9 mouse cellular contexts compared by ENCODE assay signal in the genomic region with DNA sequence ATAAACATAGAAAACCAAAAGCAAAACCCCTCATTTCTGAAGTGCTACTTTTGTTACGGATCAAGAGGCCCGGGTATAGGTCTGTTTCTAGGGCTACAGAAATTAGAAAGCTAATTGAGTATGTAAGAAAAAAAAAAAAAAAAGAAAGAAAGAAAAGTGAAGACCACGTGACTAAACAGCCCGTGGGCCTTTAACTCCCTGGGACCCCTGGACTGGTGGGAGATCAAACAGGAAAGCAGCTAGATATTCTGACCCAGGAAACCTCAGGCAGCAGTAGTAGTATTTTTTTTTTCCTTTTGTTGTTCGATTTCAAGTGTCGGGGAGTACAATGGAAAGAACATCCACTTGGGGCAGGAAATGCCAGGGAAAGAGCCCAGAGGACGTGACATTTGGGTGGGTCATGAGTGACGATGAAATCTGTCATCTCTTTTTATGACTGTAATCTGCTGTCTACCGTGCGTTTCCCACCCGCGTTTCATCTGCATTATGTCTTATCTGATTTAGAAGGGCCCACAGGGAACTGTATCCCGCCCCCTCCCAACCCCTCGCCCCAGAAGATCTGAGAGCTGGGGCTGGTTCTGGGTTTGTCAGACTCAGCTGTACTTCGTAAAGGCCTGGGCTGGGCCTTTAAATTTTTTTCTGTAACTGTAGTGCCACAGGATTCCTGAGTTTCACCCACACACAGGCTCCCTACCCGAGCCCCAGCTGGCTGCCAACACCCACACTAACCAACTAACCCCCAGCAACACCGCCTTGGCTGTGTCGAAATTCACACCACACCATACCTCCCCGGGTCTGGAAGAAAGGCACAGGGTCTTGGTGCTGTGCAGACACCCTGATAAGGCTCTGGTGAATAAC. TPM values are rescaled to one million over a fixed set of nuclear protein-coding genes. Genes with fewer than 3 reads are reported as not detected.
DNase-seq lines count a peak whose midpoint lies in the region; ATAC-seq lines count a peak whose summit lies in the region.
"Had no signal": no experiment of that assay in that cellular context is flagged by ENCODE, and none has a peak within 500 bp of the region (broad histone marks: within the 10 kb centered on the region; RNA-seq: fewer than 3 reads in every experiment).

No protein-coding gene starts in this region.

- H3K4me2 ChIP-seq in heart, embryonic 12.5 days = peak overlapping the region; percentile 50
- peak overlapping the region; percentile 22 for H3K4me2 ChIP-seq in stomach, embryonic 15.5 days

- H3K9me3 ChIP-seq in heart, embryonic 12.5 days (replicated peaks) = no peaks in the 10 kb centered on the region
- H3K9me3 ChIP-seq in embryonic facial prominence, embryonic 10.5 days = no peaks in the 10 kb centered on the region
- no peaks in the 10 kb centered on the region for H3K9me3 ChIP-seq in stomach, embryonic 15.5 days

- DNase-seq in heart, postnatal 36 days = no peak
- DNase-seq in 3T3-L1 (ENCODE audit: low read depth, low spot score) = peak; percentile 65
- DNase-seq in embryonic facial prominence, embryonic 10.5 days (ENCODE audit: low spot score) = no peak
- peak; percentile 35 to 37 for DNase-seq in layer of hippocampus, postnatal 36 days
- DNase-seq in cerebellum, adult 8-10 months = no peak
- no peak for DNase-seq in frontal cortex, postnatal 14 days (ENCODE audit: low spot score in 2 of 2)

- WGBS in heart, embryonic 12.5 days = 40% methylated on average over 19 of the region's 19 CpGs
- 70% methylated on average over 19 of the region's 19 CpGs for WGBS in embryonic facial prominence, embryonic 10.5 days
- 39% methylated on average over 19 of the region's 19 CpGs for WGBS in stomach, embryonic 15.5 days

- peak overlapping the region; percentile 13; the same call in 1 of the 2 replicates for H3K9ac ChIP-seq in heart, embryonic 12.5 days
- no peak overlapping the region for H3K9ac ChIP-seq in stomach, embryonic 15.5 days

- H3K27me3 ChIP-seq in heart, embryonic 12.5 days (replicated peaks) = no peaks in the 10 kb centered on the region
- no peaks in the 10 kb centered on the region for H3K27me3 ChIP-seq in embryonic facial prominence, embryonic 10.5 days (replicated peaks; ENCODE audit: low read depth, poor library complexity, severe bottlenecking)
- no peaks in the 10 kb centered on the region for H3K27me3 ChIP-seq in stomach, embryonic 15.5 days (replicated peaks)

- peak overlapping the region; percentile 10; the same call in 1 of the 2 replicates for H3K4me3 ChIP-seq in heart, embryonic 12.5 days
- no peak overlapping the region for H3K4me3 ChIP-seq in embryonic facial prominence, embryonic 10.5 days
- H3K4me3 ChIP-seq in stomach, embryonic 15.5 days (replicated peaks) = no peak overlapping the region

- H3K27ac ChIP-seq in heart, embryonic 12.5 days (ENCODE audit: poor library complexity, severe bottlenecking) = peak overlapping the region; percentile 36; the same call in 1 of the 2 replicates
- H3K27ac ChIP-seq in embryonic facial prominence, embryonic 10.5 days (replicated peaks) = peak overlapping the region; percentile 16
- no peak overlapping the region for H3K27ac ChIP-seq in stomach, embryonic 15.5 days
- H3K27ac ChIP-seq: macrophage had no signal

- intact Hi-C loops in heart, postnatal 36 days (cut with DNase I) = loop anchor here (5.0 to 10.0 kb wide), 2 partner anchors 60 to 83 kb away; no protein-coding TSS in a partner anchor

- ATAC-seq in heart, embryonic 12.5 days (ENCODE audit: insufficient number of reproducible peaks, low FRiP score) = peak; percentile 33; the same call in 1 of the 2 replicates
- ATAC-seq in stomach, embryonic 15.5 days (ENCODE audit: insufficient read depth, low FRiP score, low read depth) = 0 out of 2 replicates have a peak, but pooled peaks have one; percentile 44

- peaks cover 20% of the 10 kb centered on the region for H3K4me1 ChIP-seq in heart, embryonic 12.5 days (replicated peaks)
- H3K4me1 ChIP-seq in embryonic facial prominence, embryonic 10.5 days = peaks cover 27% of the 10 kb centered on the region
- H3K4me1 ChIP-seq in stomach, embryonic 15.5 days = peaks cover 19% of the 10 kb centered on the region

- no peaks in the 10 kb centered on the region for H3K36me3 ChIP-seq in heart, embryonic 12.5 days
- no peaks in the 10 kb centered on the region for H3K36me3 ChIP-seq in embryonic facial prominence, embryonic 10.5 days (replicated peaks)
- no peaks in the 10 kb centered on the region for H3K36me3 ChIP-seq in stomach, embryonic 15.5 days

RNA-seq across cellular contexts. Expression of gene Terf2, which starts 18.0 kb away (rescaled TPM):
- 12.0 and 12.7 TPM in 2 replicates for polyA plus RNA-seq in heart, embryonic 12.5 days (2016; fragmentation: Nextera tagmentation; extraction: Ambion mirVana)
- 10 to 100 TPM; 11.5 to 13.9 TPM for total RNA-seq in heart, postnatal 36 days (2021)
- polyA plus RNA-seq in embryonic facial prominence, embryonic 10.5 days (2016; fragmentation: Nextera tagmentation; extraction: Ambion mirVana) = 18.5 and 20.5 TPM in 2 replicates
- total RNA-seq in layer of hippocampus, postnatal 36 days (2021) = 10 to 100 TPM; 31.9 to 32.0 TPM
- polyA plus RNA-seq in stomach, embryonic 15.5 days (2015; fragmentation: Nextera tagmentation; extraction: Ambion mirVana) = 16.1 and 16.7 TPM in 2 replicates

RNA-seq across cellular contexts. Expression of gene Cyb5b, which starts 36.1 kb away (rescaled TPM):
- 88.1 and 90.2 TPM in 2 replicates for polyA plus RNA-seq in heart, embryonic 12.5 days (2016; fragmentation: Nextera tagmentation; extraction: Ambion mirVana)
- total RNA-seq in heart, postnatal 36 days (2021) = 10 to 100 TPM; 29.4 to 43.2 TPM
- polyA plus RNA-seq in embryonic facial prominence, embryonic 10.5 days (2016; fragmentation: Nextera tagmentation; extraction: Ambion mirVana) = 138 and 149 TPM in 2 replicates
- 100 to 1,000 TPM; 106 to 109 TPM for total RNA-seq in layer of hippocampus, postnatal 36 days (2021)
- polyA plus RNA-seq in stomach, embryonic 15.5 days (2015; fragmentation: Nextera tagmentation; extraction: Ambion mirVana) = 92.0 and 108 TPM in 2 replicates

RNA-seq across cellular contexts. Expression of gene Tmed6, which starts 48.9 kb away (rescaled TPM):
- not detected in 2 replicates for polyA plus RNA-seq in heart, embryonic 12.5 days (2016; fragmentation: Nextera tagmentation; extraction: Ambion mirVana)
- total RNA-seq in heart, postnatal 36 days (2021) = not detected
- not detected in 2 replicates for polyA plus RNA-seq in embryonic facial prominence, embryonic 10.5 days (2016; fragmentation: Nextera tagmentation; extraction: Ambion mirVana)
- not detected for total RNA-seq in layer of hippocampus, postnatal 36 days (2021)
- polyA plus RNA-seq in stomach, embryonic 15.5 days (2015; fragmentation: Nextera tagmentation; extraction: Ambion mirVana) = 86.6 and 115 TPM in 2 replicates
- polyA plus RNA-seq: macrophage had no signal

RNA-seq across cellular contexts. Expression of gene Nip7, which starts 57.7 kb away (rescaled TPM):
- polyA plus RNA-seq in heart, embryonic 12.5 days (2016; fragmentation: Nextera tagmentation; extraction: Ambion mirVana) = 54.0 and 55.8 TPM in 2 replicates
- 10 to 100 TPM; 21.3 to 24.8 TPM for total RNA-seq in heart, postnatal 36 days (2021)
- 122 and 123 TPM in 2 replicates for polyA plus RNA-seq in embryonic facial prominence, embryonic 10.5 days (2016; fragmentation: Nextera tagmentation; extraction: Ambion mirVana)
- 10 to 100 TPM; 44.9 to 47.9 TPM for total RNA-seq in layer of hippocampus, postnatal 36 days (2021)
- 73.0 and 82.9 TPM in 2 replicates for polyA plus RNA-seq in stomach, embryonic 15.5 days (2015; fragmentation: Nextera tagmentation; extraction: Ambion mirVana)

RNA-seq across cellular contexts. Expression of gene Cog8, which starts 57.9 kb away (rescaled TPM):
- polyA plus RNA-seq in heart, embryonic 12.5 days (2016; fragmentation: Nextera tagmentation; extraction: Ambion mirVana) = 31.4 and 31.8 TPM in 2 replicates
- 10 to 100 TPM; 18.8 to 18.9 TPM for total RNA-seq in heart, postnatal 36 days (2021)
- 40.5 and 41.3 TPM in 2 replicates for polyA plus RNA-seq in embryonic facial prominence, embryonic 10.5 days (2016; fragmentation: Nextera tagmentation; extraction: Ambion mirVana)
- total RNA-seq in layer of hippocampus, postnatal 36 days (2021) = 10 to 100 TPM; 28.3 to 31.1 TPM
- polyA plus RNA-seq in stomach, embryonic 15.5 days (2015; fragmentation: Nextera tagmentation; extraction: Ambion mirVana) = 36.8 and 39.4 TPM in 2 replicates

Comparison
In these comparisons a context has a peak if more than half of its experiments do, and no peak if none do; other contexts are left out.
1. DNase-seq: peak in 3T3-L1 (single experiment) and layer of hippocampus, postnatal 36 days (2 of 2); none in heart, postnatal 36 days (0 of 2), embryonic facial prominence, embryonic 10.5 days (single experiment), cerebellum, adult 8-10 months (single experiment) and frontal cortex, postnatal 14 days (0 of 2).
2. RNA of gene Tmed6, which starts 48.9 kb away (polyA plus RNA-seq): 86.6 to 115 TPM in stomach, embryonic 15.5 days; not detected in heart, embryonic 12.5 days and not detected in embryonic facial prominence, embryonic 10.5 days; every median in the first group is over 10 times any median in the second.